Mouse (Mus musculus): ENCODE results near the gene Slc16a3. TPM values are rescaled to one million over a fixed set of nuclear protein-coding genes. Genes with fewer than 3 reads are reported as not detected.

Gene Slc16a3
- polyA plus RNA-seq, 1 experiment from 2014 or later, result 8.4 TPM

DNA sequence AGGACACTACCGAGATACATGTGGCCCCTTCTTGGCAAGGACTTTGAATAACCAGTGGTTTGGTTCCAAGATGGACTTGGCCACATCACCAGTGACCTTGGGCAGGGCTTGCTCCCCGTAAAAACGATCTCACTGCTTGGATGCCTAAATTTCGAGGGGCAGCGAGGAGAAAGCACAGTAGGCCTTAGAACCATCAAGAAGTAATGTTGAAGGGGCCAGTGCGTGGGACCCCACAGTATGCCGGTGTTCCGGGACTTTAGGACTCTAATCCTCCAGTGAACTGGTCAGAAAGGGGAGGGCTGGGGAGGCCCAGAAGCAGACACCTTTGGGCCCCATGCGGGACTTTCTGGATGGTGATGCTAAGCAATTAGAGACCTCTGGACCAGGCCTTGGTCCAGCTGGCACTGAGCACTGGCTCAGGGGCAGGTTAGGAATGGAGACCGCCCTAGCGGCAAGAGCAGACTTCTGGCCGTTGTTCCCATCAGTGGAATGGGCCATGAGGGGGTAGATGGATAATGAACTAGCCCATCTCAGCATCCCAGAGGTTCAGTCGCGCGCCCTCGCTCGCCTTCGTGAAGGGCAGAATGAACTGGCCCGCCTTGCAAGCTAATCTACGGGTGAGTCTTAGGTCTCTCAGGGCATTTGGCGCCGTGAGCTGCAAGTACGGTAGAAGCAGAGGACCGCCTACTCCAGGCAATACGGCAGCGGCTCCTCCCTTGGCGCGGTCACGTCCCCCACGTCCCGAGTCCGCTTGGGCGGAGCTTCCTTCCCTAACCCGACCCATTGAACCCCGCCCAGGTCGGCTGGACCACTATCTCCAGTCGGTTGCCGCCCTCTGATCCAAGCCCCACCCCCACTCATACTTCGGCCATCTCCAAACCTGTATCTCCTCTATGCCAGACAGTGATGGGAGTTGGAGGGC, 2.3 kb downstream of the Slc16a3 start:
- no peak overlapping the region for H3K27ac ChIP-seq
- WGBS, result under 1% methylated on average over 39 of the region's 39 CpGs

DNA sequence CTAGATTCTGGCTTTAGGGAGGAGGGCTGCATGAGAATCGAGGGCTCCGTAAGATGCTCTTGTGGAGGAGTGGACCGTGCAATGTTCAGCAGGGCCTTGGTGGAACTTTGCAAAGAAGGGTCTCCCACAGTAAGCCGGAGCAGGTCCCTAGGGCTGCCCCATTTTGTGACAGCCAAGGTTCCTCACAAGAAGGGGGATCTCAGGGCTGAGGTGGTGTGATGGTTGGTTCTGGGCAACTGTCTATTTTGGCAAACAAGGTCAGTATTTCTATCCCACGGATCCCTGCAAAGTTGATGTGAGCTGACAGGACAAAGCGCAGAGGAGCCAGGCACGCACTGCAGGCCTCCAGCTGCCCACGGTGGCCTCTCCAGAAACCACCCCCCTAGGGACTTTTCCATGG, 3.0 kb downstream of the Slc16a3 start:
- Histone ChIP-seq H3K4me2 (peak overlapping the region; percentile 68), H3K27ac (no peak overlapping the region), H3K36me3 (replicated peaks) (no peaks in the 10 kb centered on the region), H3K9me3 (no peaks in the 10 kb centered on the region), H3K4me3 (peak overlapping the region; percentile 44), H3K27me3 (replicated peaks) (peaks cover 31% of the 10 kb centered on the region), H3K4me1 (peaks cover 21% of the 10 kb centered on the region), H3K9ac (peak overlapping the region; percentile 37)
- no peak; the same call in 1 of the 2 replicates for ATAC-seq (replicated peaks)
- 17% methylated on average over 8 of the region's 8 CpGs for WGBS

More for the DNA sequence above, 2.3 kb downstream of the Slc16a3 start:
- peaks cover 31% of the 10 kb centered on the region for H3K27me3 ChIP-seq (replicated peaks)
- no peaks in the 10 kb centered on the region for H3K9me3 ChIP-seq
- H3K4me1 ChIP-seq, result peaks cover 21% of the 10 kb centered on the region
- peak overlapping the region; percentile 44 for H3K4me3 ChIP-seq
- ATAC-seq (replicated peaks), result peak; percentile 77
- H3K36me3 ChIP-seq (replicated peaks), result no peaks in the 10 kb centered on the region
- peak overlapping the region; percentile 68 for H3K4me2 ChIP-seq
- H3K9ac ChIP-seq, result peak overlapping the region; percentile 37

DNA sequence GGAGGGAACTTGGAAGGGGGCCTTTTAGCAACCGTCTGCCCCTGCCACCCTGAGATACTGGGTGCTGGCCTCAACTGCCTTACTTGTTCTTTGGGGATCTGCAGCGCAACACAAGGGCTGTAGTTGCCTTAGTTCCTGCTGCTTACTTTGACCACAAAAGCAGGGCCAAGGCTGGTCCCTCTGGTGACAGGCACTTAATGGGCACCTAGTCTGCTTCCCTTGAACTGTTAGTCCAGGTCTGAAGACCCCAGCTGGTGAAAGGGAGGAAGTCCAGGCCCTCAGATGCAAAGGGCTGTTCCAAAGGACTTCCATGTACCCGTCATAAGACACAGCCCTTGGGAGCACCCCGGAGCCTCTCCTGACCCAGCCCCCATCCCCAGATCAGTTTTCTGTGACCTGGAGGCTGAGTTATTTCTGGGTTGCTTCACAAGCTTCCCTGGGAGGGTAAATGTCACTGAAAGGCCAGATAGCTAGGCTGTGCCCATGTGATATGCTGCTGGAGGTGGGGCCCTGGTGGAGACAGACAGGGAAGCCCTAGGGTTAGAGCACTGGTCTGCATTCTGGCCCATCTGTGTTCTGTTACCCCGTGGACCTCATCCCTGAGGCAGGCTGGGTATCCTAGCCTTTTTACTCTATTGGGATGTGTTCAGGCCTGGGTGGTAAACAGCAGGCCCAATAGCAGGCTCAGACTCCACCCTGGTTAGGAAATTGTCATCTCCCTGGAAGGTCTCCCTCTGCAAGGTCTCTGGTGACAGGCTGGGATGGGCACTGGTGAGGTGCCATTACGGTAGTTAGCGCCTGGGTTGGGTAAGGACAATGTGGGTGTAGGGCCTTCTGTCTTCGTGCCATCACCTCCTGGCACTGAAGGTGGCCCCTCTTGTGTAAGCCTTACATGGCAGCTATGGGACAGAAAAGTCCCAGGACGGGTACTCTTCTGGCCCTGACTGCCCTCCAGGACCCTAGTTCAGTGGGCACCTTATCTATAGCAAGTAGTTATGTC, 3.8 kb downstream of the Slc16a3 start:
- ATAC-seq (replicated peaks), result no peak
- peak overlapping the region; percentile 68 for H3K4me2 ChIP-seq
- peaks cover 21% of the 10 kb centered on the region for H3K4me1 ChIP-seq
- H3K9ac ChIP-seq, result no peak overlapping the region
- 82% methylated on average over 9 of the region's 9 CpGs for WGBS
- peaks cover 31% of the 10 kb centered on the region for H3K27me3 ChIP-seq (replicated peaks)
- no peak overlapping the region for H3K4me3 ChIP-seq
- no peak overlapping the region for H3K27ac ChIP-seq
- H3K36me3 ChIP-seq (replicated peaks), result no peaks in the 10 kb centered on the region
- H3K9me3 ChIP-seq, result no peaks in the 10 kb centered on the region

DNA sequence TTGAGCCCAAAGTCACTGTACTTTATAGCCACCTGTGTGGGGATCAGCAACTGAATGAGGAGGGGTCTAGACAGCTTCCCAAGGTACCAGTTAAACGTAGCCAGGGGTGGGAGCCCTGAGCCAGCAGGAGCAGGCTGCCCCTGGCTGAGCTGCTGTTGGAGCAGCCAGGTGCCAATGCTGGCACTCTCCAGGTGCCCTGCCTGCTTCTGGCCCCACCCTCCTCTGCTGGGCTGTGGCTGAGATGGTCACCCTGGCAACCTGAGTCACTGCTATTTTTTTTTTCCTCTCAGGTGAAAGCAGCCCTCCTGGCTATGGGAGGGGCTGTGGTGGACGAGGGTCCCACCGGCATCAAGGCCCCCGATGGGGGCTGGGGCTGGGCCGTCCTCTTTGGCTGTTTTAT, 6.7 kb downstream of the Slc16a3 start:
- H3K4me2 ChIP-seq, result no peak overlapping the region
- no peaks in the 10 kb centered on the region for H3K9me3 ChIP-seq
- H3K27ac ChIP-seq, result no peak overlapping the region
- peaks cover 8% of the 10 kb centered on the region for H3K27me3 ChIP-seq (replicated peaks)
- 88% methylated on average over 5 of the region's 5 CpGs for WGBS
- ATAC-seq (replicated peaks), result no peak
- no peak overlapping the region for H3K9ac ChIP-seq
- H3K36me3 ChIP-seq (replicated peaks), result peaks cover 5% of the 10 kb centered on the region; the same call in 1 of the 2 replicates
- H3K4me3 ChIP-seq, result no peak overlapping the region
- peaks cover 14% of the 10 kb centered on the region for H3K4me1 ChIP-seq

DNA sequence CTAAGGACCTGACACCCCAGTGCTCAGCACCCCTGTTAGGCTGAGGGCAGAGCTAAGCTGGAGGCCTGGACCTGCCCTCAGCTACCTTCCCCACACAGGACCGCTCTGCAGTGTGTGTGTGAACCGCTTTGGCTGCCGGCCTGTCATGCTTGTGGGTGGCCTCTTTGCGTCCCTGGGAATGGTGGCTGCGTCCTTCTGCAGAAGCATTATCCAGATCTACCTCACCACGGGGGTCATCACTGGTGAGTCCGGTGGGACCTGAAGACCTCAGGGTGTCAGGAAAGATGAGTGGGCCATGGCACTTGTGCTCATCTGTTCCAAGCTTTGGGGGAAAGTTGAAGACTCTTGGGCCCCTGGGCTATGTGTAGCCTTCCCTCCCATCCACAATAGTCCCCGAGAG, 7.4 kb downstream of the Slc16a3 start:
- no peak overlapping the region for H3K4me2 ChIP-seq

DNA sequence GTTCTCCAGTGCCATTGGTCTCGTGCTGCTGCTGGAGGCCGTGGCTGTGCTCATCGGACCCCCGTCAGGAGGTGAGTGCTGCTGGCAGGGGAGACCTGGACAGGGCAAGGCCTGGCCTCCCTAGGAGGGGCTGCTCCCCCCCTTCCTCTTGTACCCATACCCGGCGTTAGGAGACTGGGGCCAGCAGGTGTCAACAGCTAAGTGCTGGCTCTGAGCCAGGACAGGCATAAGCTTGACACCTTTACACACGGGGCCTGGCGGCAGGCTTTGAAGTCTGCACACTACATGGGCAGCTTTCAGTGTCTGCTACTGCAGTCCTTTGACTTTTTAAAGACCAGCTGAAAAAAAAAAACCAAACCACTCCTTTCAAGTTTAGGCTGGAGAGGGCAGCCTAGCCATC, 8.8 kb downstream of the Slc16a3 start:
- Histone ChIP-seq H3K27ac (no peak overlapping the region), H3K27me3 (replicated peaks) (no peaks in the 10 kb centered on the region), H3K4me1 (no peaks in the 10 kb centered on the region), H3K4me3 (no peak overlapping the region), H3K4me2 (no peak overlapping the region), H3K9ac (no peak overlapping the region), H3K9me3 (no peaks in the 10 kb centered on the region), H3K36me3 (replicated peaks) (peaks cover 6% of the 10 kb centered on the region)
- ATAC-seq (replicated peaks), result no peak
- WGBS, result 71% methylated on average over 8 of the region's 8 CpGs

More for the DNA sequence above, 7.4 kb downstream of the Slc16a3 start:
- H3K9ac ChIP-seq, result no peak overlapping the region
- no peak overlapping the region for H3K27ac ChIP-seq
- H3K4me3 ChIP-seq, result no peak overlapping the region
- WGBS, result 96% methylated on average over 8 of the region's 8 CpGs
- peaks cover 5% of the 10 kb centered on the region; the same call in 1 of the 2 replicates for H3K36me3 ChIP-seq (replicated peaks)
- ATAC-seq (replicated peaks), result no peak
- peaks cover under 1% of the 10 kb centered on the region; the same call in 1 of the 2 replicates for H3K27me3 ChIP-seq (replicated peaks)
- peaks cover 9% of the 10 kb centered on the region for H3K4me1 ChIP-seq
- H3K9me3 ChIP-seq, result no peaks in the 10 kb centered on the region

DNA sequence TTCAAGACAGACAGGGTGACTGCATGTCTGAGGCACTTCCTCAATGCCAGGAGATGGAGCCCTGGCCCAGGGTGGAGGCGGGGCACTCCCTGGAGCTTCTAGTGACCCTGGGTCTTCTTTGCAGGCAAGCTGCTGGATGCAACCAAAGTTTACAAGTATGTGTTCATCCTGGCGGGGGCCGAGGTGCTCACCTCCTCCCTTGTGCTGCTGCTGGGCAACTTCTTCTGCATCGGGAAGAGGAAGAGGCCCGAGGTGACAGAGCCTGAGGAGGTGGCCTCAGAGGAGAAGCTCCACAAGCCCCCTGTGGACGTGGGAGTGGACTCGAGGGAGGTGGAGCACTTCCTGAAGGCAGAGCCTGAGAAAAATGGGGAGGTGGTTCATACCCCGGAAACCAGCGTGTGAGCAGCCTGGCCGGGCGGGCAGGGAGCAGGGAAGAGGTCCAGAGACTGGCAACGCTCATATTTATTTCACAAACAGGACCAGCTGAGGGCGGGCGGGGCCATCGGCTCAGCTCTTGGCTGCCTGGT, 9.5 kb downstream of the Slc16a3 start:
- Histone ChIP-seq H3K27me3 (replicated peaks) (no peaks in the 10 kb centered on the region), H3K4me2 (no peak overlapping the region), H3K27ac (no peak overlapping the region), H3K9me3 (no peaks in the 10 kb centered on the region), H3K36me3 (replicated peaks) (peaks cover 13% of the 10 kb centered on the region), H3K9ac (no peak overlapping the region), H3K4me1 (no peaks in the 10 kb centered on the region), H3K4me3 (no peak overlapping the region)
- no peak for ATAC-seq (replicated peaks)
- WGBS, result 85% methylated on average over 15 of the region's 15 CpGs

DNA sequence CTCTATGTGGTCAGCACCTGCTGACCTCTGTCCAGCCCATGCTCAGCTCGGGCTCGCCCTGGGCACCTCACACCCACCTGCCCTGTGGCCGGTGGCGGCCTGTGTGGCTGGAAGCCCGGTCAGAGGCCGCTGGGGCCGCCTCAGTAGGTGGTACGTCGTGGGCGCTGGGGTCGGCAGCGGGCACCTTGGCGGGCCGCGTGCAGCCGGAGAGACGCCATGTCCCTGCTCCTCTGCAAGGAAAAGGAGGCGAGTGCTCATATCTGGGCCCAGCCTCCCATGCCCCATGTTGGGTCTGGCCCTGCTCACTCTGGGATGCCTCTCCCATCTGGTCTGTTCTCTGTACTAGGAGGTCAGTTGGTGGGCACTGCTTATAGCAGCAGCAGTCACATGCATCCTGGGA, 10.8 kb downstream of the Slc16a3 start:
- 88% methylated on average over 18 of the region's 18 CpGs for WGBS
- no peak overlapping the region for H3K9ac ChIP-seq
- no peak overlapping the region for H3K4me2 ChIP-seq
- no peak overlapping the region for H3K4me3 ChIP-seq
- H3K27me3 ChIP-seq (replicated peaks), result no peaks in the 10 kb centered on the region
- no peak overlapping the region for H3K27ac ChIP-seq
- no peaks in the 10 kb centered on the region for H3K9me3 ChIP-seq
- no peaks in the 10 kb centered on the region for H3K4me1 ChIP-seq
- peaks cover 26% of the 10 kb centered on the region for H3K36me3 ChIP-seq (replicated peaks)
- ATAC-seq (replicated peaks), result no peak

DNA sequence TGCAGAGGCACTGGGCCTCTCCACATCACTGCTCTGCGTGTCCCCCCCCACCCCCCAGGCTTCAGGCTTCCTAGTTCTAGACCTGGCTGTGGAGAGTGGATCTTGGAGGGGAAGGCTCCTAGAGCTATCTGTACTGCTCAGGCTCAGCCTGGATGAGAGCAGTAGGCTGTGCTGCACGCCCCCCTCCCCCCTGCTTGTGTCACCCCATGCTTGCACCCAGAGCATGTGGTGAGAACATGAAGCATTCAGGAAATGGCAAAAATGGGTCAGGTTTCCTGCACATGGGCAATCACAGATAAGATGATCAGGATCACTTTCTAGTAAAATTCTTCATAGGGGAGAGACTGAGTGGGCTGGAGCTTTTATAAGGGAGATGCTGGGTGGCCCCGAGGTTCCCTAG, 11.3 kb downstream of the Slc16a3 start:
- no peak overlapping the region for H3K4me2 ChIP-seq
- H3K27ac ChIP-seq, result no peak overlapping the region
- no peaks in the 10 kb centered on the region for H3K4me1 ChIP-seq
- H3K4me3 ChIP-seq, result no peak overlapping the region
- H3K9me3 ChIP-seq, result no peaks in the 10 kb centered on the region
- 75% methylated on average over 3 of the region's 3 CpGs for WGBS
- ATAC-seq (replicated peaks), result no peak
- no peaks in the 10 kb centered on the region for H3K27me3 ChIP-seq (replicated peaks)
- peaks cover 31% of the 10 kb centered on the region for H3K36me3 ChIP-seq (replicated peaks)
- no peak overlapping the region for H3K9ac ChIP-seq

DNA sequence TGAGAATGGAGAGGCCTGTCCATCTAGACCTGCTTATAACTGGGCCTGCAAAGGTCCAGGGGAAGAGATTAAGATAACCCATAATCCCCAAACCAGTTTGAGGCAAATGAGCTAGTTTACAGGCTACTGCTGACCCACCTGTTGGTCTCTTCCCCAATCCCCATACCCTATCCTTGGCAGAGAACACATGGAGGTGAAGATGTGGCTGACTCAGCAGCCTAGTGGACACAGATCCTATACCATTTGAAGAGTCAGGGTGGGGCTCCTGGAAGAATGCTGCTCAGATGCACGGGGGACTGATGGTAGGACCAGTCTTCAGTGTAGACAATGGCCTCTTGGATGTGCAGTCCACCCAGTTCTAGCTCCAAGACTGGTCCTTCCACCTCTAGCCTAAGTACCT, 12.0 kb downstream of the Slc16a3 start:
- Histone ChIP-seq H3K27ac (no peak overlapping the region), H3K4me3 (no peak overlapping the region), H3K9me3 (no peaks in the 10 kb centered on the region), H3K9ac (no peak overlapping the region), H3K4me2 (no peak overlapping the region), H3K4me1 (no peaks in the 10 kb centered on the region), H3K27me3 (replicated peaks) (no peaks in the 10 kb centered on the region), H3K36me3 (replicated peaks) (peaks cover 37% of the 10 kb centered on the region)
- WGBS, result 60% methylated on average over 1 of the region's 1 CpGs
- ATAC-seq (replicated peaks), result no peak

DNA sequence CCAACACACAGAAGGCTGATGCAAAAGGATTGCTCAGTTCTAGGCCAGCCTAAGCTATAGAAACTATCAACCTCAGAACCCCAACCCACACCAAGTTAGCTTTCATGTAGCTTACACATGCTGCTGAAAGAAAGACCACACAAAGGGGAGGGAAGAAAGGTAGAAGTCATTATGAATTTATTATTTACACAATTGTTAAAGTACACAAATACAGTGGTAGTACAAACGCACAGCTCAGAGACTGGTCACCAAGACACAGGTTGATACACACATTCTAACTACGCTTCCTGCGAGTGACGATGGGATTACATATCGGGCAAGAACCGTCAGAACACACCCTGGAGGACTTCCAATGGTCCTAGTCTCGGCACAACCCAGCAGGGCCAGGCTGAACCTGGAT, 13.3 kb downstream of the Slc16a3 start:
- Histone ChIP-seq H3K27ac (no peak overlapping the region), H3K4me3 (no peak overlapping the region), H3K4me1 (no peaks in the 10 kb centered on the region), H3K4me2 (no peak overlapping the region), H3K36me3 (replicated peaks) (peaks cover 50% of the 10 kb centered on the region), H3K9me3 (no peaks in the 10 kb centered on the region), H3K9ac (no peak overlapping the region), H3K27me3 (replicated peaks) (no peaks in the 10 kb centered on the region)
- 92% methylated on average over 7 of the region's 7 CpGs for WGBS
- no peak for ATAC-seq (replicated peaks)

Measured in midbrain, embryonic 15.5 days (tissue).